Mouse (Mus musculus) liver, embryonic 14.5 days (tissue): ENCODE measurements around the gene Pcdh9. TPM values are rescaled to one million over a fixed set of nuclear protein-coding genes. Genes with fewer than 3 reads are reported as not detected.

Source experiments
- ATAC-seq: fragments of 200-750 bp; cut with Nextera tagmentation; 2 replicates; pipeline ENCODE4 v1.8.0; 2017; ENCODE audit warnings: moderate number of reproducible peaks, mild to moderate bottlenecking, moderate library complexity; ENCODE audit not compliant: insufficient read depth
- DNase-seq, 3 experiments: peaks; one replicate each; pipeline ENCODE4 v3.0.0-alpha.2; 2012 to 2013; ENCODE audit warnings: low read depth in 3 of 3, low spot score in 3 of 3
- H3K27ac ChIP-seq: fragments of 300-500 bp; sonication (generic); 2 replicates; pipeline ENCODE4 v1.5.1; 2014; ENCODE audit warnings: moderate library complexity, mild to moderate bottlenecking, control low read depth, inconsistent platforms
- H3K27me3 ChIP-seq: fragments of 300-500 bp; sonication (generic); 2 replicates; pipeline ENCODE4 v1.6.1; 2014; ENCODE audit warnings: mild to moderate bottlenecking, low read length, moderate library complexity; ENCODE audit not compliant: control insufficient read depth, insufficient read depth
- H3K36me3 ChIP-seq: fragments of 300-500 bp; sonication (generic); replicated peaks from 2 replicates; pipeline ENCODE4 v1.6.1; 2014; ENCODE audit warnings: low read depth; ENCODE audit not compliant: control insufficient read depth, insufficient read depth
- H3K4me1 ChIP-seq, 2 experiments: fragments of 200-500 bp in 1 of 2; fragments of 300-500 bp in 1 of 2; sonication (generic) in 1 of 2; replicated peaks; 2 replicates each; pipeline ENCODE4 v1.6.1; 2012 to 2014; ENCODE audit warnings: antibody characterized with exemption in 1 of 2, inconsistent platforms in 1 of 2, low read length in 1 of 2; ENCODE audit not compliant: control insufficient read depth in 2 of 2, insufficient read depth in 2 of 2
- H3K4me2 ChIP-seq: fragments of 300-500 bp; sonication (generic); 2 replicates; pipeline ENCODE4 v1.6.1; 2014; ENCODE audit warnings: low read depth, mild to moderate bottlenecking, control low read depth, moderate library complexity
- H3K4me3 ChIP-seq, 2 experiments: fragments of 200-500 bp in 1 of 2; fragments of 300-500 bp in 1 of 2; sonication (generic) in 1 of 2; 2 replicates each; pipeline ENCODE4 v1.5.1; 2012 to 2014; ENCODE audit warnings: low read depth in 2 of 2, low read length in 2 of 2, mild to moderate bottlenecking in 2 of 2, control low read depth in 1 of 2, inconsistent platforms in 1 of 2, moderate library complexity in 1 of 2; ENCODE audit not compliant: insufficient read depth in 1 of 2
- H3K9ac ChIP-seq: fragments of 300-500 bp; sonication (generic); replicated peaks from 2 replicates; pipeline ENCODE4 v1.6.1; 2014; ENCODE audit warnings: mild to moderate bottlenecking, control low read depth, moderate library complexity
- H3K9me3 ChIP-seq: fragments of 300-500 bp; sonication (generic); 2 replicates; pipeline ENCODE4 v1.6.1; 2016; ENCODE audit warnings: low read length, mixed read lengths; ENCODE audit not compliant: control insufficient read depth
- CTCF ChIP-seq: IDR thresholded peaks from 2 replicates; pipeline ENCODE4 v1.5.1; 2016; ENCODE audit warnings: antibody characterized with exemption, low read depth, control low read depth
- EP300 ChIP-seq: IDR thresholded peaks from 2 replicates; pipeline ENCODE4 v1.6.1; 2016; ENCODE audit warnings: antibody characterized with exemption, low read depth
- WGBS: fragments of 180-500 bp; shearing (Covaris S2); extraction: QIAGEN DNeasy Blood & Tissue Kit; methylation state at CpG from one replicate; pipeline ENCODE4 v1.1.7; 2014; ENCODE audit not compliant: insufficient replicate concordance; 5-methylcytosine and 5-hydroxymethylcytosine counted together
- polyA plus RNA-seq, 2 experiments: library from polyadenylated mRNA; depleted of rRNA in 1 of 2; stranded (reverse) in 1 of 2; unstranded in 1 of 2; fragments of >200 nt; fragmentation: Nextera tagmentation in 1 of 2; extraction: Ambion mirVana in 1 of 2; gene quantifications; 2 replicates each; pipeline versions ENCODE4 v1.2.1 to v1.2.3; 2012 to 2014

The Pcdh9 gene
- polyA plus RNA-seq, 2 experiments: 0.06 to 0.23 TPM

DNA sequence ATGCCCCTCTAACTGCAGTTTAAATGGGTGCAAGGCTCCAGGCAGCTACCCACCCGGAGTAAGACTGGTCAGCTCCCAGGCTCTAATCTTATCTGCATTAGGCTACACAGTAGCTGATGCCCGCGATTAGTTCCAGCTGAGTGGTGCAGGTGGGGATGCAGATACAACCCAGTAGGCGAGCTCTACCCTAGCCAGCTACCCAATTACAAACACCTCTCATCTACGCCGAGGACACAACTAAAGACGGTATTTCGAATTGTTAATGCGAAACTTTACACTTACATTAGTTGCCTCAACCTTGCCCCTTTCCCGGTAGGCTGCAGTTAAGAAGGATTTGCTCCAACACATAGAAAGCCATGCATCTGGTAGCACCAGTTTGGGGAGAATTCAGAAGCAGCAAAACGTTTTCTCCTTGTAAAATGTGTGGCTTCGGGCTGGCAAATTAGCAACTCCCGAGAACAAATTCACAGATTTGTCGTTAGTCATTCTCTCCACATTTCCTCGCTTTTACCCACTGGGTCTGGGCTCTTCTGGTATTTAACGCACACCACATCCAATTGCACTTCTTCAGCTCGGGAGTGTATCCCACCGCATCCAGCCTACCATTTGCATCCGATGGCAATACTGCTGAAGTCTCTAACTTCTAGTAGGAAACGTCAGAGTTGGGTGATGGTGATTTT is 500 bp downstream of the Pcdh9 start:
- DNase-seq: no peak
- TF ChIP-seq EP300: no peak
- TF ChIP-seq CTCF: no peak
- Histone ChIP-seq H3K4me1 (no peaks in the 10 kb centered on the region), H3K27ac (no peak overlapping the region), H3K9ac (no peak overlapping the region), H3K4me3 (peak overlapping the region in 1 of 2 experiments; percentile 11; a peak in 1 of 4 replicates), H3K9me3 (no peaks in the 10 kb centered on the region), H3K27me3 (peaks cover 19% of the 10 kb centered on the region), H3K36me3 (no peaks in the 10 kb centered on the region), H3K4me2 (peak overlapping the region; percentile 44; the same call in 1 of the 2 replicates)
- 2% methylated on average over 20 of the region's 20 CpGs for WGBS
- no peak for ATAC-seq

DNA sequence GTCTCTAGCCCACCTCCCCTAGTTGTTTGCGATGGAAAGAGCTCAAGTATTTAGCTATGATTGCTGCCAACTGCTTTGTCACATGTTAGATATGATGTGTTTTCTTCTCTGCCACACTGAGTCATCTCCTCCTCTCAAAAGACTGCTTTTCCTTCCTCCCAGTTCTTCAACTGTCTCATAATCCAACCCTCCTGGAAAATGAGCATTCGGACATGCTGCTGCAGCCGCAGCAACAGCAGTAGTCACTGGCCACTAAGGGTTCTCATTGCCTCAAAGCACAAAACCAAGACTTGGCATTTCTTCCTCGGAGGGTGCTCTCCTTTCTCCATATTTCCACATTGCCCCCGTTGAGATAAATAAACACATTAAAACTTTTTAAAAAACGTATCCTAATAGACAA is 1.2 kb downstream of the Pcdh9 start:
- H3K4me1 ChIP-seq: no peaks in the 10 kb centered on the region
- H3K36me3 ChIP-seq: no peaks in the 10 kb centered on the region
- H3K4me3 ChIP-seq: no peak overlapping the region
- H3K27me3 ChIP-seq: peaks cover 19% of the 10 kb centered on the region
- 37% methylated on average over 6 of the region's 6 CpGs for WGBS
- TF ChIP-seq EP300: no peak
- TF ChIP-seq CTCF: no peak
- ATAC-seq: no peak
- H3K4me2 ChIP-seq: no peak overlapping the region
- no peak overlapping the region for H3K9ac ChIP-seq
- no peaks in the 10 kb centered on the region for H3K9me3 ChIP-seq
- DNase-seq: no peak
- no peak overlapping the region for H3K27ac ChIP-seq

DNA sequence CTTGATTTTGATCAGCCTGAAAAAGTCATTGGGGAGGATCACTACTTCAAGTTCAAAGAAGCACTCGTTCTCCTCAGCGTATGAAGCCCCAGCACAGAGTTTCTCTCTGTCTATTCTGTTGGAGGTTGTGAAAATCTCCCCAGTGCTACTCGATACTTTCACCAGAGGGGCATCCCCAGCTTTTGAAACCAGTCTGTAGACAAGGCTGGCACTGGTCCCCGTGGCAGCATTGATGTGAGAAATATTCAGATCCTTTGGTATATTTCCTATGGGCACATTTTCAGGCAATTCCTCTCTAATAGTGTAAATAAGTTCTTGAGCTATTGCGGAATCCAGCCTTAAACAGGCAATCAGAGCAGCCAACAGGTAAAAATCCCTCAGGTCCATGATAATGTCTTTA is 2.1 kb downstream of the Pcdh9 start:
- Histone ChIP-seq H3K4me1 (no peaks in the 10 kb centered on the region), H3K27me3 (peaks cover 19% of the 10 kb centered on the region), H3K9ac (no peak overlapping the region), H3K4me2 (no peak overlapping the region), H3K9me3 (no peaks in the 10 kb centered on the region), H3K27ac (no peak overlapping the region), H3K36me3 (no peaks in the 10 kb centered on the region), H3K4me3 (no peak overlapping the region)
- DNase-seq (no peak), ATAC-seq (no peak)
- WGBS: 57% methylated on average over 5 of the region's 5 CpGs
- TF ChIP-seq CTCF: no peak
- no peak for TF ChIP-seq EP300

DNA sequence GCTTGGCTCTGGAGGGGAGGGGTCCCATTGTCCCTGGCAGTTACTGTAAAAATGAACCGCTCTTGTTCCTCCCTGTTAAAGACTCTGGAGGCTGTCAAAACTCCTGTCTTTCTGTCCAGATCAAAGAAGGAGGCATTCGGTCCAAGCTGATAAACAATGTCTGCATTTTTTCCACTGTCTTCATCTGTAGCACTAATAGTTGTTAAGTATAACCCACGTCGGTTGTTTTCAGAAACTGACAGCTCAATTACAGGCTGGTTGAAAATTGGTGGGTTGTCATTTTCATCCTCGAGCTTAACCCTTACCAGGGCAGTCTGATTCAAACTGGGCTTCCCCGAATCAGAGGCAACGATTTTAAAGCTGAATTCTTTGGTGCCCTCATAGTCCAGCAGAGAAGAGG is 3.4 kb downstream of the Pcdh9 start:
- 60% methylated on average over 7 of the region's 7 CpGs for WGBS
- Histone ChIP-seq H3K27me3 (peaks cover 19% of the 10 kb centered on the region), H3K4me3 (no peak overlapping the region), H3K9me3 (no peaks in the 10 kb centered on the region), H3K36me3 (no peaks in the 10 kb centered on the region), H3K4me2 (no peak overlapping the region), H3K9ac (no peak overlapping the region), H3K27ac (no peak overlapping the region), H3K4me1 (no peaks in the 10 kb centered on the region)
- no peak for TF ChIP-seq EP300
- TF ChIP-seq CTCF: no peak
- no peak for ATAC-seq
- DNase-seq: no peak

DNA sequence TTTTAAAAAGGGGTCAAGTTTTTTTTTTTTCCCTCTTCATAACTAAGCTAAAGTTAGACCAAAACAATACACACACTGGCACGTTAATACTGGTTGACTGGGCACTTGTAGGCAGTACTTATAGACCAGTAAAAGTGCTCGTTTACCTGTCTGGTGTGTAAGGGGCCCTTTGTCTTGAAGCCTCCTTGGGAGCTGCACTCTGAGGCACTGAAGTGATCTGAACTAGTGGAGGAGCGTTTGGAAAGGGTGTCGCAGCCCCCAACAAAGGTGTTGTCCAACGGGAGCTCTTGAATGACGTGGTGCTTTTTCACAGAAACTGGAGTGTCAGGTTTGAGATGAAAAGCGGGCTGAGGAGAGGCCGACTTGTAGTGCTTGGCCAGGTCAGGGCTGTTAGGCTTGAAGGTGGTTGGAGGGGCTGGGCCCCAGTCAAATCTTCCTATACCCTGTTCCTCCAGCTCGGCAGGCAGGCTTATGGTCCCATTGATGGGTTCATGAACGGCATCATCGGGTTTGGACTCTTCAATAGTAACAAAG is 4.9 kb downstream of the Pcdh9 start:
- WGBS: 66% methylated on average over 11 of the region's 11 CpGs
- H3K9ac ChIP-seq: no peak overlapping the region
- H3K4me2 ChIP-seq: no peak overlapping the region
- H3K9me3 ChIP-seq: no peaks in the 10 kb centered on the region
- ATAC-seq: no peak
- DNase-seq: no peak
- no peaks in the 10 kb centered on the region for H3K4me1 ChIP-seq
- no peak overlapping the region for H3K4me3 ChIP-seq
- H3K36me3 ChIP-seq: no peaks in the 10 kb centered on the region
- peaks cover 7% of the 10 kb centered on the region for H3K27me3 ChIP-seq
- H3K27ac ChIP-seq: no peak overlapping the region
- TF ChIP-seq EP300 (no peak), CTCF (no peak)
